Mouse (Mus musculus): ENCODE results near the gene Cnrip1. TPM values are rescaled to one million over a fixed set of nuclear protein-coding genes. Genes with fewer than 3 reads are reported as not detected.
"Not testable (repeated sequence)": the region's sequence is repeated elsewhere in the genome, so short reads cannot be mapped to it uniquely, and the experiment has no call there.

Cnrip1 gene
- polyA plus RNA-seq, 1 experiment from 2014 or later = 11.2 TPM

- WGBS = 83% methylated on average over 7 of the region's 7 CpGs
- no peak overlapping the region for H3K4me2 ChIP-seq (ENCODE audit: low read depth, low read length)
- no peak overlapping the region for H3K4me3 ChIP-seq (ENCODE audit: low read length)
- H3K4me1 ChIP-seq (ENCODE audit: control insufficient read depth, insufficient read depth, low read length) = no peaks in the 10 kb centered on the region
- no peak for ATAC-seq (replicated peaks; ENCODE audit: extremely low read depth, insufficient read depth, low FRiP score)
- peaks cover 12% of the 10 kb centered on the region for H3K9me3 ChIP-seq (replicated peaks; ENCODE audit: control insufficient read depth, low read length)
- H3K27ac ChIP-seq (ENCODE audit: low read length) = no peak overlapping the region
- H3K36me3 ChIP-seq (ENCODE audit: control insufficient read depth, insufficient read depth) = no peaks in the 10 kb centered on the region
- no peak overlapping the region for H3K9ac ChIP-seq (ENCODE audit: low read length)
- H3K27me3 ChIP-seq (ENCODE audit: control insufficient read depth, insufficient read depth, low read length) = no peaks in the 10 kb centered on the region
Measured at GRCm38 (mm10) chr11:17019328-17019727, 32.1 kb upstream of the Cnrip1 start.

GRCm38 (mm10) chr11:17023206-17023605 lies 28.2 kb upstream of the Cnrip1 start:
- Histone ChIP-seq H3K9ac (ENCODE audit: low read length) (no peak overlapping the region), H3K4me2 (ENCODE audit: low read depth, low read length) (no peak overlapping the region), H3K4me1 (ENCODE audit: control insufficient read depth, insufficient read depth, low read length) (no peaks in the 10 kb centered on the region), H3K27ac (ENCODE audit: low read length) (no peak overlapping the region), H3K27me3 (ENCODE audit: control insufficient read depth, insufficient read depth, low read length) (no peaks in the 10 kb centered on the region), H3K36me3 (ENCODE audit: control insufficient read depth, insufficient read depth) (no peaks in the 10 kb centered on the region), H3K4me3 (ENCODE audit: low read length) (no peak overlapping the region), H3K9me3 (replicated peaks; ENCODE audit: control insufficient read depth, low read length) (peaks cover 8% of the 10 kb centered on the region)
- no peak for ATAC-seq (replicated peaks; ENCODE audit: extremely low read depth, insufficient read depth, low FRiP score)
- 72% methylated on average over 6 of the region's 6 CpGs for WGBS

GRCm38 (mm10) chr11:17023984-17024383 lies 27.4 kb upstream of the Cnrip1 start:
- no peaks in the 10 kb centered on the region for H3K4me1 ChIP-seq (ENCODE audit: control insufficient read depth, insufficient read depth, low read length)
- ATAC-seq (replicated peaks; ENCODE audit: extremely low read depth, insufficient read depth, low FRiP score) = no peak
- H3K4me3 ChIP-seq (ENCODE audit: low read length) = no peak overlapping the region
- no peaks in the 10 kb centered on the region for H3K36me3 ChIP-seq (ENCODE audit: control insufficient read depth, insufficient read depth)
- no peak overlapping the region for H3K4me2 ChIP-seq (ENCODE audit: low read depth, low read length)
- 78% methylated on average over 3 of the region's 3 CpGs for WGBS
- H3K9me3 ChIP-seq (replicated peaks; ENCODE audit: control insufficient read depth, low read length) = peaks cover under 1% of the 10 kb centered on the region; the same call in 1 of the 2 replicates
- no peak overlapping the region for H3K27ac ChIP-seq (ENCODE audit: low read length)
- no peaks in the 10 kb centered on the region for H3K27me3 ChIP-seq (ENCODE audit: control insufficient read depth, insufficient read depth, low read length)
- H3K9ac ChIP-seq (ENCODE audit: low read length) = no peak overlapping the region

GRCm38 (mm10) chr11:17045806-17046205 lies 5.6 kb upstream of the Cnrip1 start:
- no peaks in the 10 kb centered on the region for H3K4me1 ChIP-seq (ENCODE audit: control insufficient read depth, insufficient read depth, low read length)
- H3K4me2 ChIP-seq (ENCODE audit: low read depth, low read length) = no peak overlapping the region
- H3K27me3 ChIP-seq (ENCODE audit: control insufficient read depth, insufficient read depth, low read length) = no peaks in the 10 kb centered on the region
- H3K9me3 ChIP-seq (replicated peaks; ENCODE audit: control insufficient read depth, low read length) = no peaks in the 10 kb centered on the region
- no peak overlapping the region for H3K27ac ChIP-seq (ENCODE audit: low read length)
- H3K4me3 ChIP-seq (ENCODE audit: low read length) = no peak overlapping the region
- no peak for ATAC-seq (replicated peaks; ENCODE audit: extremely low read depth, insufficient read depth, low FRiP score)
- H3K36me3 ChIP-seq (ENCODE audit: control insufficient read depth, insufficient read depth) = no peaks in the 10 kb centered on the region
- WGBS = 78% methylated on average over 2 of the region's 2 CpGs
- H3K9ac ChIP-seq (ENCODE audit: low read length) = no peak overlapping the region

GRCm38 (mm10) chr11:17052476-17053049 lies 1.2 kb downstream of the Cnrip1 start:
- Histone ChIP-seq H3K4me2 (ENCODE audit: low read depth, low read length) (peak overlapping the region; percentile 79), H3K4me1 (ENCODE audit: control insufficient read depth, insufficient read depth, low read length) (no peaks in the 10 kb centered on the region), H3K27ac (ENCODE audit: low read length) (no peak overlapping the region), H3K27me3 (ENCODE audit: control insufficient read depth, insufficient read depth, low read length) (no peaks in the 10 kb centered on the region), H3K9ac (ENCODE audit: low read length) (peak overlapping the region; percentile 76), H3K36me3 (ENCODE audit: control insufficient read depth, insufficient read depth) (no peaks in the 10 kb centered on the region), H3K9me3 (replicated peaks; ENCODE audit: control insufficient read depth, low read length) (no peaks in the 10 kb centered on the region), H3K4me3 (ENCODE audit: low read length) (peak overlapping the region; percentile 62)
- no peak for ATAC-seq (replicated peaks; ENCODE audit: extremely low read depth, insufficient read depth, low FRiP score)
- 18% methylated on average over 6 of the region's 6 CpGs for WGBS

- H3K36me3 ChIP-seq (ENCODE audit: control insufficient read depth, insufficient read depth); H3K27ac ChIP-seq (ENCODE audit: low read length); H3K9ac ChIP-seq (ENCODE audit: low read length); H3K4me2 ChIP-seq (ENCODE audit: low read depth, low read length); H3K4me1 ChIP-seq (ENCODE audit: control insufficient read depth, insufficient read depth, low read length); H3K4me3 ChIP-seq (ENCODE audit: low read length); H3K9me3 ChIP-seq (replicated peaks; ENCODE audit: control insufficient read depth, low read length); H3K27me3 ChIP-seq (ENCODE audit: control insufficient read depth, insufficient read depth, low read length); ATAC-seq (replicated peaks; ENCODE audit: extremely low read depth, insufficient read depth, low FRiP score): not testable (repeated sequence)
- 85% methylated on average over 2 of the region's 2 CpGs for WGBS
Measured at GRCm38 (mm10) chr11:17069360-17069759, 18.0 kb downstream of the Cnrip1 start.

GRCm38 (mm10) chr11:17075656-17076055 lies 24.3 kb downstream of the Cnrip1 start:
- WGBS = 80% methylated on average over 2 of the region's 2 CpGs
- ATAC-seq (replicated peaks; ENCODE audit: extremely low read depth, insufficient read depth, low FRiP score) = no peak
- H3K4me3 ChIP-seq (ENCODE audit: low read length) = no peak overlapping the region
- H3K9me3 ChIP-seq (replicated peaks; ENCODE audit: control insufficient read depth, low read length) = no peaks in the 10 kb centered on the region
- H3K4me2 ChIP-seq (ENCODE audit: low read depth, low read length) = no peak overlapping the region
- no peaks in the 10 kb centered on the region for H3K4me1 ChIP-seq (ENCODE audit: control insufficient read depth, insufficient read depth, low read length)
- H3K27ac ChIP-seq (ENCODE audit: low read length) = no peak overlapping the region
- H3K9ac ChIP-seq (ENCODE audit: low read length) = no peak overlapping the region
- no peaks in the 10 kb centered on the region for H3K27me3 ChIP-seq (ENCODE audit: control insufficient read depth, insufficient read depth, low read length)
- no peaks in the 10 kb centered on the region for H3K36me3 ChIP-seq (ENCODE audit: control insufficient read depth, insufficient read depth)

- 55% methylated on average over 3 of the region's 3 CpGs for WGBS
- Histone ChIP-seq H3K36me3 (ENCODE audit: control insufficient read depth, insufficient read depth) (no peaks in the 10 kb centered on the region), H3K4me3 (ENCODE audit: low read length) (no peak overlapping the region), H3K27ac (ENCODE audit: low read length) (no peak overlapping the region), H3K27me3 (ENCODE audit: control insufficient read depth, insufficient read depth, low read length) (no peaks in the 10 kb centered on the region), H3K9ac (ENCODE audit: low read length) (no peak overlapping the region), H3K4me2 (ENCODE audit: low read depth, low read length) (no peak overlapping the region), H3K4me1 (ENCODE audit: control insufficient read depth, insufficient read depth, low read length) (peaks cover 7% of the 10 kb centered on the region), H3K9me3 (replicated peaks; ENCODE audit: control insufficient read depth, low read length) (no peaks in the 10 kb centered on the region)
- no peak for ATAC-seq (replicated peaks; ENCODE audit: extremely low read depth, insufficient read depth, low FRiP score)
Measured at GRCm38 (mm10) chr11:17082086-17082485, 30.7 kb downstream of the Cnrip1 start.

GRCm38 (mm10) chr11:17082953-17083352 lies 31.6 kb downstream of the Cnrip1 start:
- H3K27me3 ChIP-seq (ENCODE audit: control insufficient read depth, insufficient read depth, low read length) = no peaks in the 10 kb centered on the region
- 49% methylated on average over 2 of the region's 2 CpGs for WGBS
- 0 out of 2 replicates have a peak, but pooled peaks have one; percentile 37 for ATAC-seq (replicated peaks; ENCODE audit: extremely low read depth, insufficient read depth, low FRiP score)

More at GRCm38 (mm10) chr11:17082953-17083352, 31.6 kb downstream of the Cnrip1 start:
- Histone ChIP-seq H3K36me3 (ENCODE audit: control insufficient read depth, insufficient read depth) (no peaks in the 10 kb centered on the region), H3K4me2 (ENCODE audit: low read depth, low read length) (no peak overlapping the region), H3K9ac (ENCODE audit: low read length) (no peak overlapping the region), H3K27ac (ENCODE audit: low read length) (no peak overlapping the region), H3K4me1 (ENCODE audit: control insufficient read depth, insufficient read depth, low read length) (peaks cover 7% of the 10 kb centered on the region), H3K9me3 (replicated peaks; ENCODE audit: control insufficient read depth, low read length) (no peaks in the 10 kb centered on the region), H3K4me3 (ENCODE audit: low read length) (no peak overlapping the region)
